Mouse (Mus musculus) lung, adult 2 months (tissue): ENCODE measurements around the gene Wt1. TPM values are rescaled to one million over a fixed set of nuclear protein-coding genes. Genes with fewer than 3 reads are reported as not detected.
A peak's percentile ranks its signal among the peaks of the same experiment; 100 is the strongest.

Source experiments
- DNase-seq: peaks from one replicate; pipeline ENCODE4 v3.0.0; 2022
- H3K4me1 ChIP-seq: fragments of 200-500 bp; 2 replicates; pipeline ENCODE4 v1.6.1; 2011; ENCODE audit warnings: low read length; ENCODE audit not compliant: control insufficient read depth, insufficient read depth
- H3K4me3 ChIP-seq: fragments of 200-500 bp; replicated peaks from 2 replicates; pipeline ENCODE3; 2011; ENCODE audit warnings: low read depth, mild to moderate bottlenecking, control low read depth, low read length; ENCODE audit errors: extremely low read depth
- CTCF ChIP-seq: fragments of 200-500 bp; IDR thresholded peaks from 2 replicates; pipeline ENCODE4 v1.5.1; 2011; ENCODE audit warnings: mild to moderate bottlenecking, low read length, control low read depth; ENCODE audit not compliant: insufficient read depth
- POLR2A ChIP-seq: fragments of 200-500 bp; IDR thresholded peaks from 2 replicates; pipeline ENCODE4 v1.6.1; 2011; ENCODE audit warnings: low read depth, mild to moderate bottlenecking, control low read depth, low read length, borderline replicate concordance; ENCODE audit errors: extremely low read depth
- WGBS: fragments of 180-500 bp; shearing (Covaris S2); methylation state at CpG from one replicate; pipeline ENCODE4 v1.1.7; 2018; 5-methylcytosine and 5-hydroxymethylcytosine counted together
- polyA plus RNA-seq: library from polyadenylated mRNA; depleted of rRNA; stranded (reverse); fragments of >200 nt; gene quantifications from 2 replicates; pipeline ENCODE4 v1.2.3, GENCODE M21; 2012

The Wt1 gene
- polyA plus RNA-seq, 1 experiment, result 4.9 TPM

GRCm38 (mm10) chr2:105097294-105097953, 28.9 kb upstream of the Wt1 start:
- Histone ChIP-seq H3K4me1 (no peaks in the 10 kb centered on the region), H3K4me3 (no peak overlapping the region)
- no peak for TF ChIP-seq POLR2A
- TF ChIP-seq CTCF, result no peak
- WGBS, result 88% methylated on average over 22 of the region's 22 CpGs
- DNase-seq, result no peak

- WGBS, result 70% methylated on average over 7 of the region's 7 CpGs
- TF ChIP-seq POLR2A (no peak), CTCF (no peak)
Observed at GRCm38 (mm10) chr2:105099410-105099809, 26.9 kb upstream of the Wt1 start.

GRCm38 (mm10) chr2:105100541-105100940, 25.8 kb upstream of the Wt1 start:
- no peak for DNase-seq
- WGBS, result 45% methylated on average over 7 of the region's 7 CpGs
- Histone ChIP-seq H3K4me3 (no peak overlapping the region), H3K4me1 (no peaks in the 10 kb centered on the region)
- TF ChIP-seq CTCF, result no peak
- no peak for TF ChIP-seq POLR2A

More at GRCm38 (mm10) chr2:105099410-105099809, 26.9 kb upstream of the Wt1 start:
- Histone ChIP-seq H3K4me1 (no peaks in the 10 kb centered on the region), H3K4me3 (no peak overlapping the region)
- no peak for DNase-seq

- DNase-seq, result no peak
- no peak overlapping the region for H3K4me3 ChIP-seq
- H3K4me1 ChIP-seq, result no peaks in the 10 kb centered on the region
- TF ChIP-seq CTCF (peak; percentile 42; the same call in 1 of the 2 replicates), POLR2A (no peak)
- 29% methylated on average over 6 of the region's 6 CpGs for WGBS
Observed at GRCm38 (mm10) chr2:105108703-105109158, 17.6 kb upstream of the Wt1 start.

GRCm38 (mm10) chr2:105114074-105114473, 12.3 kb upstream of the Wt1 start:
- 30% methylated on average over 9 of the region's 9 CpGs for WGBS
- no peaks in the 10 kb centered on the region; the same call in 1 of the 2 replicates for H3K4me1 ChIP-seq
- no peak for DNase-seq
- no peak overlapping the region for H3K4me3 ChIP-seq
- TF ChIP-seq POLR2A (no peak), CTCF (no peak)

GRCm38 (mm10) chr2:105117669-105118068, 8.7 kb upstream of the Wt1 start:
- Histone ChIP-seq H3K4me1 (no peaks in the 10 kb centered on the region; the same call in 1 of the 2 replicates), H3K4me3 (no peak overlapping the region)
- no peak for TF ChIP-seq POLR2A
- no peak for TF ChIP-seq CTCF
- WGBS, result 50% methylated on average over 8 of the region's 8 CpGs
- DNase-seq, result no peak

GRCm38 (mm10) chr2:105122216-105122615, 4.1 kb upstream of the Wt1 start:
- 21% methylated on average over 8 of the region's 8 CpGs for WGBS
- DNase-seq, result no peak
- no peak for TF ChIP-seq POLR2A
- no peak for TF ChIP-seq CTCF

GRCm38 (mm10) chr2:105122886-105123285, 3.4 kb upstream of the Wt1 start:
- no peak for DNase-seq
- TF ChIP-seq POLR2A (no peak), CTCF (no peak)
- 4% methylated on average over 27 of the region's 27 CpGs for WGBS
- Histone ChIP-seq H3K4me3 (no peak overlapping the region), H3K4me1 (peaks cover 4% of the 10 kb centered on the region; the same call in 1 of the 2 replicates)

More at GRCm38 (mm10) chr2:105122216-105122615, 4.1 kb upstream of the Wt1 start:
- Histone ChIP-seq H3K4me3 (no peak overlapping the region), H3K4me1 (peaks cover 1% of the 10 kb centered on the region; the same call in 1 of the 2 replicates)

GRCm38 (mm10) chr2:105123431-105123830, 2.9 kb upstream of the Wt1 start:
- TF ChIP-seq POLR2A (no peak), CTCF (no peak)
- no peak overlapping the region for H3K4me3 ChIP-seq
- no peak for DNase-seq
- 9% methylated on average over 8 of the region's 8 CpGs for WGBS
- peaks cover 4% of the 10 kb centered on the region; the same call in 1 of the 2 replicates for H3K4me1 ChIP-seq

- WGBS, result 10% methylated on average over 9 of the region's 9 CpGs
Observed at GRCm38 (mm10) chr2:105123881-105124280, 2.4 kb upstream of the Wt1 start.

More at GRCm38 (mm10) chr2:105123881-105124280, 2.4 kb upstream of the Wt1 start:
- Histone ChIP-seq H3K4me1 (peaks cover 4% of the 10 kb centered on the region; the same call in 1 of the 2 replicates), H3K4me3 (no peak overlapping the region)
- no peak for DNase-seq
- no peak for TF ChIP-seq POLR2A
- no peak for TF ChIP-seq CTCF
